In genomic region chr15:77365700-77366570, GRCm38 (mm10) we compare ENCODE assay signal across 8 mouse cellular contexts. TPM values are rescaled to one million over a fixed set of nuclear protein-coding genes. Genes with fewer than 3 reads are reported as not detected.
DNase-seq lines count a peak whose midpoint lies in the region; ATAC-seq and TF ChIP-seq lines count a peak whose summit lies in the region.

No protein-coding gene starts in this region.

- H3K9ac ChIP-seq in liver, adult 2 months (ENCODE audit: low read depth, low read length), result peak overlapping the region; percentile 31; the same call in 1 of the 2 replicates
- H3K9ac ChIP-seq in liver, postnatal 0 days (replicated peaks), result no peak overlapping the region
- H3K9ac ChIP-seq in forebrain, embryonic 12.5 days, result peak overlapping the region; percentile 54; the same call in 1 of the 2 replicates
- 0 out of 2 replicates have a peak overlapping the region, but pooled peaks have one; percentile 17 for H3K9ac ChIP-seq in hindbrain, embryonic 16.5 days (ENCODE audit: low read depth, low read length)

- no peak overlapping the region for H3K4me3 ChIP-seq in liver, adult 2 months (ENCODE audit: insufficient read depth, low read depth, low read length)
- no peak overlapping the region for H3K4me3 ChIP-seq in liver, postnatal 0 days (ENCODE audit: low read depth, low read length)
- no peak overlapping the region for H3K4me3 ChIP-seq in forebrain, embryonic 12.5 days (replicated peaks)
- H3K4me3 ChIP-seq in hindbrain, embryonic 16.5 days (ENCODE audit: low read length), result no peak overlapping the region
- no peak overlapping the region for H3K4me3 ChIP-seq in olfactory bulb, adult 2 months (ENCODE audit: insufficient read depth, low read depth, low read length)

- no peaks in the 10 kb centered on the region for H3K79me2 ChIP-seq in liver, adult 2 months (ENCODE audit: control insufficient read depth, insufficient read depth, low read length)

- peak overlapping the region; percentile 61 for H3K27ac ChIP-seq in liver, adult 2 months (replicated peaks; ENCODE audit: insufficient read depth, low read depth, low read length)
- no peak overlapping the region for H3K27ac ChIP-seq in liver, postnatal 0 days (ENCODE audit: low read depth)
- peak overlapping the region; percentile 92; the same call in 1 of the 2 replicates for H3K27ac ChIP-seq in forebrain, embryonic 12.5 days
- H3K27ac ChIP-seq in hindbrain, embryonic 16.5 days (ENCODE audit: low read depth, low read length), result peak overlapping the region; percentile 88; the same call in 1 of the 2 replicates
- peak overlapping the region; percentile 97 for H3K27ac ChIP-seq in olfactory bulb, adult 2 months (ENCODE audit: insufficient read depth, low read depth, low read length)

- TF ChIP-seq CTCF in liver, adult 2 months (IDR thresholded peaks at IDR 0.05; ENCODE audit: low read depth, low read length), result no peak
- no peak for TF ChIP-seq CTCF in liver, postnatal 0 days (IDR thresholded peaks at IDR 0.05; ENCODE audit: low read depth)
- TF ChIP-seq CTCF in olfactory bulb, adult 2 months (IDR thresholded peaks at IDR 0.05; ENCODE audit: insufficient read depth, low read depth, low read length), result no peak

- peaks cover 12% of the 10 kb centered on the region for H3K4me1 ChIP-seq in liver, adult 2 months (ENCODE audit: control insufficient read depth, insufficient read depth, low read length)
- peaks cover 7% of the 10 kb centered on the region for H3K4me1 ChIP-seq in liver, postnatal 0 days (ENCODE audit: insufficient read depth)
- peaks cover 53% of the 10 kb centered on the region for H3K4me1 ChIP-seq in forebrain, embryonic 12.5 days
- peaks cover 30% of the 10 kb centered on the region for H3K4me1 ChIP-seq in hindbrain, embryonic 16.5 days (ENCODE audit: control insufficient read depth, insufficient read depth, low read depth, low read length)
- peaks cover 51% of the 10 kb centered on the region for H3K4me1 ChIP-seq in olfactory bulb, adult 2 months (ENCODE audit: control insufficient read depth, insufficient read depth, low read length)

- no peak for DNase-seq in liver, adult 2 months (ENCODE audit: extremely low read depth, low read depth, low spot score)
- DNase-seq in liver, postnatal 0 days, result no peak
- DNase-seq in frontal cortex, adult 2 months (ENCODE audit: extremely low spot score in 1 of 2, low spot score in 1 of 2), result no peak
- DNase-seq in layer of hippocampus, postnatal 14 days (ENCODE audit: low spot score in 2 of 2), result no peak
- no peak for DNase-seq in adrenal gland, postnatal 10 days

- no peak for TF ChIP-seq EP300 in liver, postnatal 0 days (IDR thresholded peaks at IDR 0.05; ENCODE audit: low read depth)

- no peaks in the 10 kb centered on the region for H3K9me3 ChIP-seq in liver, postnatal 0 days (ENCODE audit: low read length)
- no peaks in the 10 kb centered on the region for H3K9me3 ChIP-seq in forebrain, embryonic 12.5 days
- no peaks in the 10 kb centered on the region for H3K9me3 ChIP-seq in hindbrain, embryonic 16.5 days (ENCODE audit: control insufficient read depth, low read length)

- WGBS in liver, adult 2 months, result 34% methylated on average over 9 of the region's 9 CpGs
- 58% methylated on average over 9 of the region's 9 CpGs for WGBS in liver, postnatal 0 days (ENCODE audit: insufficient replicate concordance)
- WGBS in forebrain, embryonic 12.5 days, result 61% methylated on average over 9 of the region's 9 CpGs
- WGBS in hindbrain, embryonic 16.5 days, result 56% methylated on average over 9 of the region's 9 CpGs
- 26% methylated on average over 9 of the region's 9 CpGs for whole genome bisulfite sequencing in olfactory bulb, adult 2 months

- H3K36me3 ChIP-seq in liver, adult 2 months (ENCODE audit: control insufficient read depth, insufficient read depth, low read length), result no peaks in the 10 kb centered on the region
- H3K36me3 ChIP-seq in liver, postnatal 0 days (replicated peaks; ENCODE audit: insufficient read depth, low read length), result no peaks in the 10 kb centered on the region
- no peaks in the 10 kb centered on the region for H3K36me3 ChIP-seq in forebrain, embryonic 12.5 days (replicated peaks)
- no peaks in the 10 kb centered on the region for H3K36me3 ChIP-seq in hindbrain, embryonic 16.5 days (ENCODE audit: control insufficient read depth, insufficient read depth, low read length)

- no peak overlapping the region for H3K4me2 ChIP-seq in liver, postnatal 0 days (ENCODE audit: low read depth, low read length)
- peak overlapping the region; percentile 58 for H3K4me2 ChIP-seq in forebrain, embryonic 12.5 days
- H3K4me2 ChIP-seq in hindbrain, embryonic 16.5 days (ENCODE audit: low read length), result peak overlapping the region; percentile 64

- TF ChIP-seq POLR2A in liver, adult 2 months (IDR thresholded peaks at IDR 0.05; ENCODE audit: extremely low read depth, insufficient read depth, low read length), result no peak
- no peak for TF ChIP-seq POLR2A in olfactory bulb, adult 2 months (IDR thresholded peaks at IDR 0.05; ENCODE audit: insufficient read depth, low read depth, low read length)

- ATAC-seq in liver, postnatal 0 days, result no peak
- no peak for ATAC-seq in forebrain, embryonic 12.5 days (ENCODE audit: low FRiP score)
- no peak for ATAC-seq in hindbrain, embryonic 16.5 days

- H3K27me3 ChIP-seq in liver, adult 2 months (ENCODE audit: control insufficient read depth, insufficient read depth, low read length), result no peaks in the 10 kb centered on the region
- no peaks in the 10 kb centered on the region for H3K27me3 ChIP-seq in liver, postnatal 0 days (ENCODE audit: insufficient read depth, low read length)
- H3K27me3 ChIP-seq in forebrain, embryonic 12.5 days, result no peaks in the 10 kb centered on the region
- no peaks in the 10 kb centered on the region for H3K27me3 ChIP-seq in hindbrain, embryonic 16.5 days (replicated peaks; ENCODE audit: control insufficient read depth, insufficient read depth, low read length)

RNA-seq across cellular contexts. Expression of gene Apol7a, which starts 33.0 kb away (rescaled TPM):
- total RNA-seq in liver, adult 2 months (2014; rRNA removed), result 104 and 121 TPM in 2 replicates
- 89.7 and 93.2 TPM in 2 replicates for polyA plus RNA-seq in liver, adult 2 months (2012; rRNA removed)
- 17.6 and 20.8 TPM in 2 replicates for polyA plus RNA-seq in liver, postnatal 0 days (2015; fragmentation: Nextera tagmentation; extraction: Ambion mirVana)
- not detected in 2 replicates for polyA plus RNA-seq in forebrain, embryonic 12.5 days (2016; fragmentation: Nextera tagmentation; extraction: Ambion mirVana)
- polyA plus RNA-seq in hindbrain, embryonic 16.5 days (2015; fragmentation: Nextera tagmentation; extraction: Ambion mirVana), result not detected in 2 replicates
- not detected in 2 replicates for polyA plus RNA-seq in olfactory bulb, adult 2 months (2012; ENCODE audit: insufficient read depth, insufficient read length, low replicate concordance, missing spikeins)
- 0.19 and 0.38 TPM in 2 replicates for polyA plus RNA-seq in frontal cortex, adult 2 months (2012; rRNA removed)
- not detected for total RNA-seq in layer of hippocampus, postnatal 14 days (2021)
- 1 to 10 TPM; 3.8 to 5.1 TPM for total RNA-seq in adrenal gland, postnatal 10 days (2021)

RNA-seq across cellular contexts. Expression of gene Apol9a, which starts 45.0 kb away (rescaled TPM):
- 59.3 and 69.5 TPM in 2 replicates for total RNA-seq in liver, adult 2 months (2014; rRNA removed)
- 44.3 and 80.3 TPM in 2 replicates for polyA plus RNA-seq in liver, adult 2 months (2012; rRNA removed)
- polyA plus RNA-seq in liver, postnatal 0 days (2015; fragmentation: Nextera tagmentation; extraction: Ambion mirVana), result 0.34 and 0.81 TPM in 2 replicates
- not detected in 2 replicates for polyA plus RNA-seq in forebrain, embryonic 12.5 days (2016; fragmentation: Nextera tagmentation; extraction: Ambion mirVana)
- polyA plus RNA-seq in hindbrain, embryonic 16.5 days (2015; fragmentation: Nextera tagmentation; extraction: Ambion mirVana), result 0.24 and 0.46 TPM in 2 replicates
- polyA plus RNA-seq in olfactory bulb, adult 2 months (2012; ENCODE audit: insufficient read depth, insufficient read length, low replicate concordance, missing spikeins), result not detected in 2 replicates
- polyA plus RNA-seq in frontal cortex, adult 2 months (2012; rRNA removed), result 0.60 and 0.97 TPM in 2 replicates
- not detected for total RNA-seq in layer of hippocampus, postnatal 14 days (2021)
- under 1 TPM; 0.30 to 0.58 TPM for total RNA-seq in adrenal gland, postnatal 10 days (2021)

RNA-seq across cellular contexts. Expression of gene Rbfox2, which starts 59.1 kb away (rescaled TPM):
- total RNA-seq in liver, adult 2 months (2014; rRNA removed), result 17.4 and 21.6 TPM in 2 replicates
- 18.2 and 21.5 TPM in 2 replicates for polyA plus RNA-seq in liver, adult 2 months (2012; rRNA removed)
- 6.9 and 7.0 TPM in 2 replicates for polyA plus RNA-seq in liver, postnatal 0 days (2015; fragmentation: Nextera tagmentation; extraction: Ambion mirVana)
- 119 and 123 TPM in 2 replicates for polyA plus RNA-seq in forebrain, embryonic 12.5 days (2016; fragmentation: Nextera tagmentation; extraction: Ambion mirVana)
- 122 and 140 TPM in 2 replicates for polyA plus RNA-seq in hindbrain, embryonic 16.5 days (2015; fragmentation: Nextera tagmentation; extraction: Ambion mirVana)
- polyA plus RNA-seq in olfactory bulb, adult 2 months (2012; ENCODE audit: insufficient read depth, insufficient read length, low replicate concordance, missing spikeins), result 46.1 TPM in 1 of 2 replicates, not detected in the other
- polyA plus RNA-seq in frontal cortex, adult 2 months (2012; rRNA removed), result 200 and 212 TPM in 2 replicates
- 100 to 1,000 TPM; 228 to 234 TPM for total RNA-seq in layer of hippocampus, postnatal 14 days (2021)
- 10 to 100 TPM; 64.8 to 89.9 TPM for total RNA-seq in adrenal gland, postnatal 10 days (2021)

Comparison
In these comparisons a context has a peak if more than half of its experiments do, and no peak if none do; other contexts are left out.
1. RNA of gene Apol9a, which starts 45.0 kb away (polyA plus RNA-seq): 44.3 to 80.3 TPM in liver, adult 2 months; 0.60 to 0.97 TPM in frontal cortex, adult 2 months, 0.34 to 0.81 TPM in liver, postnatal 0 days, 0.24 to 0.46 TPM in hindbrain, embryonic 16.5 days, not detected in forebrain, embryonic 12.5 days and not detected in olfactory bulb, adult 2 months; every median in the first group is over 10 times any median in the second.
2. RNA of gene Apol7a, which starts 33.0 kb away (polyA plus RNA-seq): 89.7 to 93.2 TPM in liver, adult 2 months and 17.6 to 20.8 TPM in liver, postnatal 0 days; 0.19 to 0.38 TPM in frontal cortex, adult 2 months, not detected in forebrain, embryonic 12.5 days, not detected in hindbrain, embryonic 16.5 days and not detected in olfactory bulb, adult 2 months; every median in the first group is over 10 times any median in the second.